Mouse (Mus musculus): ENCODE results near the gene Rab24.

- TF ChIP-seq EP300 (optimal IDR thresholded peaks at IDR 0.05): no peak
- peak; percentile 39 for TF ChIP-seq CTCF (IDR thresholded peaks at IDR 0.05; ENCODE audit: low read depth)
These were observed 32.9 kb downstream of the Rab24 start for GRCm38 (mm10) chr13:55288854-55289253.
